Mouse (Mus musculus): Measurements from ENCODE around the gene Gsta1. TPM values are rescaled to one million over a fixed set of nuclear protein-coding genes. Genes with fewer than 3 reads are reported as not detected.
"Not testable (repeated sequence)": the region's sequence is repeated elsewhere in the genome, so short reads cannot be mapped to it uniquely, and the experiment has no call there.

Gsta1 gene
- polyA plus RNA-seq, 1 experiment from 2014 or later = 0.42 TPM

GRCm38 (mm10) chr9:78224418-78224817 is 6.0 kb upstream of the Gsta1 start:
- WGBS = 89% methylated on average over 2 of the region's 2 CpGs
- no peaks in the 10 kb centered on the region for H3K9me3 ChIP-seq (replicated peaks; ENCODE audit: control insufficient read depth, low read length)
- H3K4me3 ChIP-seq (ENCODE audit: low read length) = no peak overlapping the region
- no peaks in the 10 kb centered on the region for H3K36me3 ChIP-seq (ENCODE audit: control insufficient read depth, insufficient read depth)
- no peak for ATAC-seq (replicated peaks; ENCODE audit: extremely low read depth, insufficient read depth, low FRiP score)
- no peak overlapping the region for H3K9ac ChIP-seq (ENCODE audit: low read length)
- peaks cover 2% of the 10 kb centered on the region; the same call in 1 of the 2 replicates for H3K4me1 ChIP-seq (ENCODE audit: control insufficient read depth, insufficient read depth, low read length)
- no peak overlapping the region for H3K27ac ChIP-seq (ENCODE audit: low read length)
- H3K4me2 ChIP-seq (ENCODE audit: low read depth, low read length) = no peak overlapping the region
- no peaks in the 10 kb centered on the region for H3K27me3 ChIP-seq (ENCODE audit: control insufficient read depth, insufficient read depth, low read length)

- peak overlapping the region; percentile 25; the same call in 1 of the 2 replicates for H3K9ac ChIP-seq (ENCODE audit: low read length)
- no peak overlapping the region for H3K4me3 ChIP-seq (ENCODE audit: low read length)
- H3K9me3 ChIP-seq (replicated peaks; ENCODE audit: control insufficient read depth, low read length) = no peaks in the 10 kb centered on the region
- H3K36me3 ChIP-seq (ENCODE audit: control insufficient read depth, insufficient read depth) = no peaks in the 10 kb centered on the region
- ATAC-seq (replicated peaks; ENCODE audit: extremely low read depth, insufficient read depth, low FRiP score) = 0 out of 2 replicates have a peak, but pooled peaks have one; percentile 28
- no peaks in the 10 kb centered on the region for H3K27me3 ChIP-seq (ENCODE audit: control insufficient read depth, insufficient read depth, low read length)
- 51% methylated on average over 11 of the region's 11 CpGs for WGBS
- H3K27ac ChIP-seq (ENCODE audit: low read length) = peak overlapping the region; percentile 59; the same call in 1 of the 2 replicates
- H3K4me2 ChIP-seq (ENCODE audit: low read depth, low read length) = peak overlapping the region; percentile 43
- H3K4me1 ChIP-seq (ENCODE audit: control insufficient read depth, insufficient read depth, low read length) = peaks cover 2% of the 10 kb centered on the region; the same call in 1 of the 2 replicates
Measured at GRCm38 (mm10) chr9:78225304-78225703, 5.2 kb upstream of the Gsta1 start.

DNA sequence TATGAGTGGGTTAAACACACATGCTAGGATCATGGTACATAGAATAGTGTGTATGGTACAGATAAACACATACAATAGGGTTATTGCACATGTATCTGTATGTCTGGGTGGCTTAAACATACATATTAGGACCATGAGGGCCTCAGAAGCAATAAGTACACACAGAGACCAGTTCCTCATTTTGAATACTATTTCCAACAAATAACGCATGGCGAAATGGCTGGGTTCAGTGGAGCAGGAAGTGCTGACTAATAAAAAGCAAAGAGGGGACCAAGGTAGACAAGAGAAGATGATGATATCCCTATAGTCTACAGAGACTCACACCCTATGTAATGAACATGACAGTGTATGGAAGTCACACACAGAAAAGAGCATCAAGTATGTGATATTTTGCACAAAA is 2.3 kb upstream of the Gsta1 start:
- no peaks in the 10 kb centered on the region for H3K36me3 ChIP-seq (ENCODE audit: control insufficient read depth, insufficient read depth)
- 94% methylated on average over 2 of the region's 2 CpGs for WGBS

GRCm38 (mm10) chr9:78229658-78230057 is 798 bp upstream of the Gsta1 start:
- not testable (repeated sequence) for H3K27ac ChIP-seq (ENCODE audit: low read length); H3K4me3 ChIP-seq (ENCODE audit: low read length); H3K4me2 ChIP-seq (ENCODE audit: low read depth, low read length); H3K9me3 ChIP-seq (replicated peaks; ENCODE audit: control insufficient read depth, low read length); ATAC-seq (replicated peaks; ENCODE audit: extremely low read depth, insufficient read depth, low FRiP score); H3K27me3 ChIP-seq (ENCODE audit: control insufficient read depth, insufficient read depth, low read length); H3K4me1 ChIP-seq (ENCODE audit: control insufficient read depth, insufficient read depth, low read length); H3K36me3 ChIP-seq (ENCODE audit: control insufficient read depth, insufficient read depth); H3K9ac ChIP-seq (ENCODE audit: low read length)
- 45% methylated on average over 3 of the region's 3 CpGs for WGBS

More for the DNA sequence above, 2.3 kb upstream of the Gsta1 start:
- Histone ChIP-seq H3K9ac (ENCODE audit: low read length) (no peak overlapping the region), H3K4me1 (ENCODE audit: control insufficient read depth, insufficient read depth, low read length) (peaks cover 2% of the 10 kb centered on the region; the same call in 1 of the 2 replicates), H3K27me3 (ENCODE audit: control insufficient read depth, insufficient read depth, low read length) (no peaks in the 10 kb centered on the region), H3K4me2 (ENCODE audit: low read depth, low read length) (no peak overlapping the region), H3K27ac (ENCODE audit: low read length) (no peak overlapping the region), H3K4me3 (ENCODE audit: low read length) (no peak overlapping the region), H3K9me3 (replicated peaks; ENCODE audit: control insufficient read depth, low read length) (no peaks in the 10 kb centered on the region)
- ATAC-seq (replicated peaks; ENCODE audit: extremely low read depth, insufficient read depth, low FRiP score) = no peak

DNA sequence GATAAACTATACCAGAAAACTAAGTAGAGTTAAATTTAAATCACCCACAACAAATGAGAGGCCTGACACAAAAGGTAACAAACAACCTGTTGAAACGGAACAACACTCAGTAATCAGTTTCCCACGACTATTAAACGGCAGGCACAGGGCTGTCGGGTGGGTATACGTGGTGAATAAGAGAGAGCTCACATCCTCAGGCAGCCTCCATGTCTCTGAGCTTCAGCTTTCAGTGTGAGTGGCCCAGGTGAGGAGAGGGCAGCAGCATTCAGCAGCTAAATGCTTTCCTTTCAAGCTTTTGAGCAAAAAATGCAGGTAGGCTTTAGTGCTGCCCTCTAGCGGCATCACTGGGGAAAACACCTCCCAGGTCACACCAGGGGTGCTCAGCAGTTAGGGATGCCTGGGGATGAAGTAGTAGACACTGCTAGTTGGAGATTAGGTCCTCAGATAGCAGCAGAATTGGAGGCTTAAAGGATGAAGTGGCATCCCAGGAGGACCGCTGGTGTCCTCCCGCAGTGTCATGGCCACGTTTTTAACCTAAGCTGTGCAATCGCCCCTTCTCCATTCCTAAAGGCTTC is 2.8 kb downstream of the Gsta1 start:
- not testable (repeated sequence) for ATAC-seq (replicated peaks; ENCODE audit: extremely low read depth, insufficient read depth, low FRiP score); H3K4me3 ChIP-seq (ENCODE audit: low read length); H3K4me2 ChIP-seq (ENCODE audit: low read depth, low read length); H3K27me3 ChIP-seq (ENCODE audit: control insufficient read depth, insufficient read depth, low read length); H3K9ac ChIP-seq (ENCODE audit: low read length); H3K9me3 ChIP-seq (replicated peaks; ENCODE audit: control insufficient read depth, low read length); H3K36me3 ChIP-seq (ENCODE audit: control insufficient read depth, insufficient read depth); H3K27ac ChIP-seq (ENCODE audit: low read length); H3K4me1 ChIP-seq (ENCODE audit: control insufficient read depth, insufficient read depth, low read length)
- no CpG with 5 or more reads among the region's 10 CpGs for WGBS

DNA sequence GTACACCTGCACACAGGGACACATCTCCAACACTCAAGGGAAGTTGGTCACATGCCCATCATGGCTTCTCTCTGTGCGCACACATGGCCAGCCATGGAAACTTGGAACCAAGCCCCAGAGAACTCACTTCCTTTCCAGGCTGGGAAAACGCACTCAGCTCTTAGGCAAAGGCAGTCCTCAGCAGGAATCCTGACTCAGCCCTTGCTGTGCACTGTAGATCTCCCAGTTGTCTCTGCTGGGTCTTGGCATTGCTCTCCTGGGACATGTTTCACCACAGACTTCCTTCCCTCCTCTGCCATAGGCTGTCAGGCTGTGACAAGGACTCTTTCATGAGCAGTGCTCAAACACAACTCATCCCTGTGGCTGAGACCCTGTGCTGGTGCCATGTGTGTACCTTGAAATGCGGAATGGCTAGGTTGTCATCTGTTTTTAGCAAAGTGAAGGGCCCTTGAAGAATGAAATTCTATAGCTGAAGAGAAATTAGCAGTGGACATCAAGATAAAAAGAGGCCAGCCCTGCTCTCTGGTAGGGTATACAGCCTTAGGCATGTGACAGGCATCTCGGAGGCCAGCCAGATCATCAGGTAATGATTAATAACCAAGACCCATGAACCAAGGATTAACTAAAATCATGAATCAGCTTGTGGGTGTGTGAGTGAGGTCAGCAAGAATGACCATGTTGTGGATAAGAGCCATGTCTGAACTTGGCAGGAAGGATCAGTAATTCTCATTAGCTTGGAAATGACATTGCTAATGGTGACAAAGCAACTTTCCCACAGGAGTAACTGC is 25.4 kb downstream of the Gsta1 start:
- H3K4me2 ChIP-seq (ENCODE audit: low read depth, low read length); H3K4me1 ChIP-seq (ENCODE audit: control insufficient read depth, insufficient read depth, low read length); H3K27ac ChIP-seq (ENCODE audit: low read length); H3K36me3 ChIP-seq (ENCODE audit: control insufficient read depth, insufficient read depth); H3K4me3 ChIP-seq (ENCODE audit: low read length); H3K9ac ChIP-seq (ENCODE audit: low read length); H3K9me3 ChIP-seq (replicated peaks; ENCODE audit: control insufficient read depth, low read length); ATAC-seq (replicated peaks; ENCODE audit: extremely low read depth, insufficient read depth, low FRiP score); H3K27me3 ChIP-seq (ENCODE audit: control insufficient read depth, insufficient read depth, low read length): not testable (repeated sequence)
- WGBS = 65% methylated on average over 4 of the region's 4 CpGs

GRCm38 (mm10) chr9:78256914-78257313 is 26.5 kb downstream of the Gsta1 start, which contains the start of gene Gm3776:
TSS of gene Gm3776 (plus strand) at chr9:78257129.
- H3K4me1 ChIP-seq (ENCODE audit: control insufficient read depth, insufficient read depth, low read length); ATAC-seq (replicated peaks; ENCODE audit: extremely low read depth, insufficient read depth, low FRiP score); H3K4me3 ChIP-seq (ENCODE audit: low read length); H3K9me3 ChIP-seq (replicated peaks; ENCODE audit: control insufficient read depth, low read length); H3K9ac ChIP-seq (ENCODE audit: low read length); H3K36me3 ChIP-seq (ENCODE audit: control insufficient read depth, insufficient read depth); H3K4me2 ChIP-seq (ENCODE audit: low read depth, low read length); H3K27ac ChIP-seq (ENCODE audit: low read length); H3K27me3 ChIP-seq (ENCODE audit: control insufficient read depth, insufficient read depth, low read length): not testable (repeated sequence)
- 65% methylated on average over 1 of the region's 3 CpGs for WGBS

DNA sequence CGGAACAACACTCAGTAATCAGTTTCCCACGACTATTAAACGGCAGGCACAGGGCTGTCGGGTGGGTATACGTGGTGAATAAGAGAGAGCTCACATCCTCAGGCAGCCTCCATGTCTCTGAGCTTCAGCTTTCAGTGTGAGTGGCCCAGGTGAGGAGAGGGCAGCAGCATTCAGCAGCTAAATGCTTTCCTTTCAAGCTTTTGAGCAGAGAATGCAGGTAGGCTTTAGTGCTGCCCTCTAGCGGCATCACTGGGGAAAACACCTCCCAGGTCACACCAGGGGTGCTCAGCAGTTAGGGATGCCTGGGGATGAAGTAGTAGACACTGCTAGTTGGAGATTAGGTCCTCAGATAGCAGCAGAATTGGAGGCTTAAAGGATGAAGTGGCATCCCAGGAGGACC is 29.2 kb downstream of the Gsta1 start:
- H3K36me3 ChIP-seq (ENCODE audit: control insufficient read depth, insufficient read depth); H3K27me3 ChIP-seq (ENCODE audit: control insufficient read depth, insufficient read depth, low read length); H3K27ac ChIP-seq (ENCODE audit: low read length); ATAC-seq (replicated peaks; ENCODE audit: extremely low read depth, insufficient read depth, low FRiP score); H3K4me3 ChIP-seq (ENCODE audit: low read length); H3K4me2 ChIP-seq (ENCODE audit: low read depth, low read length); H3K4me1 ChIP-seq (ENCODE audit: control insufficient read depth, insufficient read depth, low read length); H3K9ac ChIP-seq (ENCODE audit: low read length); H3K9me3 ChIP-seq (replicated peaks; ENCODE audit: control insufficient read depth, low read length): not testable (repeated sequence)
- WGBS = 0% methylated on average over 1 of the region's 6 CpGs

DNA sequence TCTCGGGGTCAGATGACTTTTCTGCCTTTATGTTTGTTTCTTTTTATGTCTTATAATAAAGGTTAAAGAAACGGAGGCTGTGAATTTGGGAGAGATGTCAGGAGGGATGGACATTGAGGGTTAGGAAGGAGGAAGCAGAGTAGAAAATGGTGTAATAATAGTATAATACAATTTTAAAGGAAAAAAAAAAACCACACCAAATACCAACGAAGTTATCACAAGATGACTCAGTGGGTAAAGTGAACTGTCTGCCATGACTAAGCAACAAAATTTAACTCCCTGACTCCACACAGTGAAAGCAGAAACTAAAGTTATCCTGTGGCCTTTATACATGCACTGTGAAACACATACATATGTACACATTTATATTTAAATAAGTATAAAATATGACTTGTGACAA is 40.5 kb downstream of the Gsta1 start:
- H3K9ac ChIP-seq (ENCODE audit: low read length); H3K4me3 ChIP-seq (ENCODE audit: low read length); H3K9me3 ChIP-seq (replicated peaks; ENCODE audit: control insufficient read depth, low read length); H3K4me1 ChIP-seq (ENCODE audit: control insufficient read depth, insufficient read depth, low read length); H3K36me3 ChIP-seq (ENCODE audit: control insufficient read depth, insufficient read depth); H3K27ac ChIP-seq (ENCODE audit: low read length); H3K27me3 ChIP-seq (ENCODE audit: control insufficient read depth, insufficient read depth, low read length); ATAC-seq (replicated peaks; ENCODE audit: extremely low read depth, insufficient read depth, low FRiP score); H3K4me2 ChIP-seq (ENCODE audit: low read depth, low read length): not testable (repeated sequence)
- 72% methylated on average over 3 of the region's 3 CpGs for WGBS

Data from heart, embryonic 16.5 days (tissue).